Mouse (Mus musculus) embryonic facial prominence, embryonic 10.5 days (tissue): Measurements from ENCODE around the gene Miga2. TPM values are rescaled to one million over a fixed set of nuclear protein-coding genes. Genes with fewer than 3 reads are reported as not detected.

ENCODE experiments used
- DNase-seq: peaks from one replicate; pipeline ENCODE4 v3.0.0-alpha.2; 2017; ENCODE audit warnings: low spot score
- H3K27ac ChIP-seq: fragments of 300-500 bp; sonication (generic); replicated peaks from 2 replicates; pipeline ENCODE4 v1.5.1; 2016; ENCODE audit warnings: mild to moderate bottlenecking
- H3K27me3 ChIP-seq: fragments of 300-500 bp; sonication (generic); replicated peaks from 2 replicates; pipeline ENCODE4 v1.6.1; 2016; ENCODE audit warnings: low read depth, mild to moderate bottlenecking; ENCODE audit not compliant: poor library complexity, severe bottlenecking
- H3K36me3 ChIP-seq: fragments of 300-500 bp; sonication (generic); replicated peaks from 2 replicates; pipeline ENCODE4 v1.6.1; 2016; ENCODE audit warnings: mild to moderate bottlenecking, moderate library complexity
- H3K4me1 ChIP-seq: fragments of 300-500 bp; sonication (generic); 2 replicates; pipeline ENCODE4 v1.6.1; 2016
- H3K4me3 ChIP-seq: fragments of 300-500 bp; sonication (generic); 2 replicates; pipeline ENCODE4 v1.5.1; 2016; ENCODE audit warnings: mild to moderate bottlenecking, moderate library complexity
- H3K9me3 ChIP-seq: fragments of 300-500 bp; sonication (generic); 2 replicates; pipeline ENCODE4 v1.6.1; 2016; ENCODE audit warnings: mild to moderate bottlenecking
- WGBS: fragments of 180-500 bp; shearing (Covaris S2); methylation state at CpG from one replicate; pipeline ENCODE4 v1.1.7; 2016; 5-methylcytosine and 5-hydroxymethylcytosine counted together
- polyA plus RNA-seq: library from polyadenylated mRNA; unstranded; fragments of >200 nt; fragmentation: Nextera tagmentation; extraction: Ambion mirVana; gene quantifications from 2 replicates; pipeline ENCODE4 v1.2.1, GENCODE M21; 2016

The Miga2 gene
- polyA plus RNA-seq: 29.3 and 30.8 TPM in 2 replicates

GRCm38 (mm10) chr2:30363773-30364650, at the start of gene Miga2:
Miga2 (plus strand) TSS chr2:30364233.
- Histone ChIP-seq H3K4me1 (peaks cover 23% of the 10 kb centered on the region), H3K27ac (peak within 1 kb of the TSS; percentile 88), H3K27me3 (no peaks in the 10 kb centered on the region), H3K36me3 (peaks cover 30% of the 10 kb centered on the region), H3K4me3 (peak within 1 kb of the TSS; percentile 93), H3K9me3 (no peaks in the 10 kb centered on the region)
- WGBS: under 1% methylated on average over 54 of the region's 54 CpGs
- DNase-seq: peak; percentile 99

GRCm38 (mm10) chr2:30316136-30316535, 47.9 kb upstream of the Miga2 start:
- 94% methylated on average over 4 of the region's 4 CpGs for WGBS
- no peak for DNase-seq
- Histone ChIP-seq H3K27ac (no peak overlapping the region), H3K4me3 (no peak overlapping the region), H3K36me3 (peaks cover 98% of the 10 kb centered on the region), H3K27me3 (no peaks in the 10 kb centered on the region), H3K4me1 (no peaks in the 10 kb centered on the region), H3K9me3 (no peaks in the 10 kb centered on the region)

- 91% methylated on average over 5 of the region's 5 CpGs for WGBS
- Histone ChIP-seq H3K27me3 (no peaks in the 10 kb centered on the region), H3K27ac (no peak overlapping the region), H3K4me1 (no peaks in the 10 kb centered on the region), H3K9me3 (no peaks in the 10 kb centered on the region), H3K36me3 (peaks cover 100% of the 10 kb centered on the region), H3K4me3 (no peak overlapping the region)
- DNase-seq: no peak
Observed at GRCm38 (mm10) chr2:30316955-30317354, 47.1 kb upstream of the Miga2 start.

- Histone ChIP-seq H3K4me1 (no peaks in the 10 kb centered on the region), H3K4me3 (no peak overlapping the region), H3K27me3 (no peaks in the 10 kb centered on the region), H3K27ac (no peak overlapping the region), H3K36me3 (peaks cover 100% of the 10 kb centered on the region), H3K9me3 (no peaks in the 10 kb centered on the region)
- 92% methylated on average over 4 of the region's 4 CpGs for whole genome bisulfite sequencing
- DNase-seq: no peak
Observed at GRCm38 (mm10) chr2:30319260-30319659, 44.8 kb upstream of the Miga2 start.

- DNase-seq: no peak
- Histone ChIP-seq H3K4me1 (no peaks in the 10 kb centered on the region), H3K4me3 (no peak overlapping the region), H3K27ac (no peak overlapping the region), H3K9me3 (no peaks in the 10 kb centered on the region), H3K27me3 (no peaks in the 10 kb centered on the region), H3K36me3 (peaks cover 100% of the 10 kb centered on the region)
- WGBS: 93% methylated on average over 7 of the region's 7 CpGs
Observed at GRCm38 (mm10) chr2:30323111-30323510, 40.9 kb upstream of the Miga2 start.

- no peak overlapping the region for H3K27ac ChIP-seq
- peaks cover 100% of the 10 kb centered on the region for H3K36me3 ChIP-seq
- no peaks in the 10 kb centered on the region for H3K4me1 ChIP-seq
- 95% methylated on average over 5 of the region's 5 CpGs for WGBS
- no peak for DNase-seq
- no peaks in the 10 kb centered on the region for H3K27me3 ChIP-seq
- H3K4me3 ChIP-seq: no peak overlapping the region
- no peaks in the 10 kb centered on the region for H3K9me3 ChIP-seq
Observed at GRCm38 (mm10) chr2:30325296-30325695, 38.7 kb upstream of the Miga2 start.

GRCm38 (mm10) chr2:30327276-30327675, 36.8 kb upstream of the Miga2 start:
- H3K27me3 ChIP-seq: no peaks in the 10 kb centered on the region
- no peaks in the 10 kb centered on the region for H3K4me1 ChIP-seq
- no peak for DNase-seq
- 89% methylated on average over 7 of the region's 7 CpGs for WGBS
- H3K9me3 ChIP-seq: no peaks in the 10 kb centered on the region
- H3K36me3 ChIP-seq: peaks cover 100% of the 10 kb centered on the region
- no peak overlapping the region for H3K4me3 ChIP-seq
- no peak overlapping the region for H3K27ac ChIP-seq

GRCm38 (mm10) chr2:30328791-30329190, 35.2 kb upstream of the Miga2 start:
- 93% methylated on average over 3 of the region's 3 CpGs for WGBS

GRCm38 (mm10) chr2:30335324-30335723, 28.7 kb upstream of the Miga2 start:
- H3K9me3 ChIP-seq: no peaks in the 10 kb centered on the region
- no peaks in the 10 kb centered on the region for H3K4me1 ChIP-seq
- no peak for DNase-seq
- H3K36me3 ChIP-seq: peaks cover 100% of the 10 kb centered on the region
- no peak overlapping the region for H3K4me3 ChIP-seq
- WGBS: 93% methylated on average over 2 of the region's 2 CpGs
- no peak overlapping the region for H3K27ac ChIP-seq
- no peaks in the 10 kb centered on the region for H3K27me3 ChIP-seq

More at GRCm38 (mm10) chr2:30328791-30329190, 35.2 kb upstream of the Miga2 start:
- Histone ChIP-seq H3K4me3 (no peak overlapping the region), H3K9me3 (no peaks in the 10 kb centered on the region), H3K27ac (no peak overlapping the region), H3K4me1 (no peaks in the 10 kb centered on the region), H3K36me3 (peaks cover 100% of the 10 kb centered on the region), H3K27me3 (no peaks in the 10 kb centered on the region)
- DNase-seq: no peak

GRCm38 (mm10) chr2:30336174-30336915, 27.7 kb upstream of the Miga2 start:
- H3K36me3 ChIP-seq: peaks cover 100% of the 10 kb centered on the region
- no peaks in the 10 kb centered on the region for H3K9me3 ChIP-seq
- DNase-seq: no peak
- no peak overlapping the region for H3K27ac ChIP-seq
- WGBS: 88% methylated on average over 16 of the region's 16 CpGs
- H3K27me3 ChIP-seq: no peaks in the 10 kb centered on the region
- no peak overlapping the region for H3K4me3 ChIP-seq
- no peaks in the 10 kb centered on the region for H3K4me1 ChIP-seq

- peaks cover 100% of the 10 kb centered on the region for H3K36me3 ChIP-seq
Observed at GRCm38 (mm10) chr2:30337179-30337578, 26.9 kb upstream of the Miga2 start.

GRCm38 (mm10) chr2:30342061-30342460, 22.0 kb upstream of the Miga2 start:
- no peak overlapping the region for H3K27ac ChIP-seq
- 94% methylated on average over 3 of the region's 3 CpGs for WGBS
- no peak for DNase-seq
- no peaks in the 10 kb centered on the region for H3K9me3 ChIP-seq
- H3K36me3 ChIP-seq: peaks cover 100% of the 10 kb centered on the region
- no peaks in the 10 kb centered on the region for H3K4me1 ChIP-seq
- H3K27me3 ChIP-seq: no peaks in the 10 kb centered on the region
- H3K4me3 ChIP-seq: no peak overlapping the region

More at GRCm38 (mm10) chr2:30337179-30337578, 26.9 kb upstream of the Miga2 start:
- DNase-seq: no peak
- Histone ChIP-seq H3K4me1 (no peaks in the 10 kb centered on the region), H3K4me3 (no peak overlapping the region), H3K9me3 (no peaks in the 10 kb centered on the region), H3K27ac (no peak overlapping the region), H3K27me3 (no peaks in the 10 kb centered on the region)
- 91% methylated on average over 12 of the region's 12 CpGs for WGBS
